Mouse (Mus musculus): ENCODE data around the gene Dpysl4. TPM values are rescaled to one million over a fixed set of nuclear protein-coding genes. Genes with fewer than 3 reads are reported as not detected.

Gene Dpysl4
- total RNA-seq, 2 experiments from 2014 or later = 48.3 to 58.7 TPM

Other genes starting within 250 kb of the Dpysl4 start
- gene Ppp2r2d, start 239.9 kb upstream of the Dpysl4 start, total RNA-seq (2021) = 10 to 100 TPM; 62.9 to 64.2 TPM
- 10 to 100 TPM; 45.5 to 51.6 TPM for gene Mapk1ip1, start 239.7 kb upstream of the Dpysl4 start, total RNA-seq (2021)
- 100 to 1,000 TPM; 116 TPM for gene Bnip3, start 176.5 kb upstream of the Dpysl4 start, total RNA-seq (2021)
- 10 to 100 TPM; 49.3 to 54.3 TPM for gene Jakmip3, start 145.3 kb upstream of the Dpysl4 start, total RNA-seq (2021)
- 1 to 10 TPM; 5.3 to 5.5 TPM for gene Lrrc27, start 127.0 kb downstream of the Dpysl4 start, total RNA-seq (2021)
- gene Stk32c, start 127.3 kb downstream of the Dpysl4 start, total RNA-seq (2021) = 100 to 1,000 TPM; 101 to 105 TPM
- gene Pwwp2b, start 162.5 kb downstream of the Dpysl4 start, total RNA-seq (2021) = 10 to 100 TPM; 30.0 to 31.6 TPM